Mouse (Mus musculus): Measurements from ENCODE around the gene Tmem106c.

Tmem106c gene

DNA sequence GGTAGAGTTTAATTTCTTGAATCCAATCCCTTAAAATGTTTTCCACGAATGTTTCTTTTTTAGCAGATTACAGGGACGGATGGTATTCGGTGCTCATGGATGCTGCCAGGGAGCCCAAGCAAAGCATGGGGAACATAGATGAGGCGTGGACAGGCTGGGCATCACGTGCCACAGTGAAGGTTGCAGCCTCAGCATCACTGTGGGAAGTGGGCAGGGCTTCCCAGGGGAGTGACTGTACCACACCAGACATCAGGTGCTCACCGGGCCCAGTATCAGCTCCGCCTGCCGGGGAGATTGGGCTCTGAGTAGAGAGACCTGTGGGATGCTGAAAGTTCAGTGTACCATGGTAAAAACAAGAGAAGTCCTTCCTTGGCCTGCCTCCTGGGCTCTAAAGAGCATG lies 9.3 kb upstream of the Tmem106c start:
- DNase-seq = no peak

DNA sequence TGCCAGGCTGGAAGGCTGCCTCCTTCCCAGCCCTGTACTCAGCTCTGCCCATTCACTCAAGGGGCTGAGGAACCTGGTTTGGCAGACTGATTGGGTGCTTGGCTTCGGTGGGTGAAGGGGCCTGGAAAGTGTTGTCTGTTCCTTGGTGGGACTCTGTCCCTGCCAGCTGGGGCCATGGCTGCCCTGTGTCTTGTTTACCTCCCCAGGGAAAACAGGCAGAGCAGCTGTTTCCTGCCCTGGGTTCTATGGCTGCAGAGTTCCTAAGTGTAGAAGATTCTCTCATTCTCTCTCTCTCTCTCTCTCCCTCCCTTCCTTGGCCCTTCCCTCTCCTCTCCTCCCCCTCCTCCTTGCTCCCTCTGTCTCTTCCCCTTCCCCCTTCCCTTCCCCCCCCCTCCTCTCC lies 8.7 kb upstream of the Tmem106c start:
- DNase-seq = no peak

DNA sequence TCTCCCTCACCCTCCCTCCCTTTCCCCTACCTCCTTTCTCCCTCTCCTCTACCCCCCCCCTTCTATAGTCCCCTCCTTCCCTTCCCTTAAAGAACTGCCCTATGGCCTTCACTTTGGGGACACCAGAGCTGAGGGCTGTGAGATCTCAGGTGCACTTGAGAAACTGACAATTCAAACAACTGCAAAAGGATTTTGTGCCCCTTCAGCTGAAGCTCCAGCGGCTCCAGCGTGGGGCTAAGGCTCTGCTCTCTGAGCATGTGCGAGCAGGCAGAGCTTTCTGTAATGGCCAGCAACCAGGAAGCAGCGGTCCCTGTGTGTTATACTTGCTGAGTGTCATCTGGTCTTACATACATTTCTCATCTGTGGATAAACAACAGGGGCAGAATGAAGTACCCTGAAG lies 8.3 kb upstream of the Tmem106c start:
- DNase-seq = no peak

DNA sequence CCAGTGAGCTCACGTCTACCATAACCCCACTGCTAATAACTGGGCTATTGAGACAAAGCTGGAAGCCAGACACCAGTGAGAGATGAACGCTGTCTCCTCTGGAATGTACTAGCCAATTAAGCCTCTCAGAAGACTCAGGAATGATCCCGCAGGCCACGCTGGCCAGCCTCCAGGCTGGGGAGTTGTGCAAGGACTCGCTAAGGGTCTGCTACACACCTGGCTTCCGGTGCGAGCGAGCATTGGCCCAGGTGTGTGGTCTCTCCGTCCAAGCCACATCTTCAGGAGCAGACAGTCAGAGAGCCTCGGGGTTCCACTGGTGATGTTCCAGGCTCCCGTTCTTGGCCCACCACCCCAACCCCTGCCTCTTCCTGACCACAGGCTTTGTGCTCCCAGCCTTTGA lies 7.6 kb upstream of the Tmem106c start:
- DNase-seq = no peak

DNA sequence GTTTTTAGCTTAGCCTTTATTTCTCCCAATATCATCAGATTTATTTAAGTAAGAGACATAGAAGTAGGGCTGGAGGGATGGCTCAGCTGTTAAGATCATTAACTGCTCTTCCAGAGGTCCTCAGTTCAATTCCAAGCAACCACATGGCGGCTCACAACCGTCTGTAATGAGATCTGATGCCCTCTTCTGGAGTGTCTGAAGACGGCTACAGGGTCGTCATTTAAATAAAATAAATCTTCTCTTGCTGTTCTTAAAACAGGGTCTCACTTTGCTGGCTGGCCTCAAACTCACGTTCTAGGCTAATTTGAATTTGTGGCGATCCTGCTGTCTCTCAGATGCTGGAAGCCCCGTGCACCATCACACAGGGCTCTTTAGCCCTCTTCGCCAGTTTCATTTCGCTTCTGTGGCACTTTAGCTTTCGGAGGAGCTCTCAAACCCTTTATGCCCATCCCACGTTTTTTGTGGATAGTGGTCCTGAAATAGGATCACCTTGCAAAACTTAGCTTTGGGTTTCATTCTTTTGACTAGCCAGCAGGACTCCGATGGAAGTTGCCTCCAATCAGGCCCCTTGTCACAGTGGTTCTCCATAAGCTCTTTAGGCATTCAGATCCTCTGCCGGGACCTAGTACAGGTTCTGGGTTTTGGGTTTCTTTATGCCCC lies 541 bp upstream of the Tmem106c start:
- no peak for DNase-seq

DNA sequence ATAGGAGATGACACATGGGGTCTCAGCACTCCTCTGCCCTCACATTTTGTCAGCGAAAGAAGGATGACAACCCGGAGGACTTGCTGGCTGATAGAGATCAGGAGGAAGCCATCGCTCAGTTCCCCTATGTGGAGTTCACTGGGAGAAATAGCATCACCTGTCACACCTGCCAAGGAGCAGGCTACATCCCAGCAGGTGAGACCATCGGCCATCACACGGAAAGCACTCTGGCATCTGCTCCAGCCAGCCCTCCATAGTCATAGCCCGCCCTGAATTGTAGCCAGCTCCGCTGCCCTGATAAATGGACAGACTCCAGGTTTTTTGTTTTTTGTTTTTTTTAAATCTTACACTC lies 812 bp downstream of the Tmem106c start:
- peak; percentile 21 to 32 for DNase-seq

DNA sequence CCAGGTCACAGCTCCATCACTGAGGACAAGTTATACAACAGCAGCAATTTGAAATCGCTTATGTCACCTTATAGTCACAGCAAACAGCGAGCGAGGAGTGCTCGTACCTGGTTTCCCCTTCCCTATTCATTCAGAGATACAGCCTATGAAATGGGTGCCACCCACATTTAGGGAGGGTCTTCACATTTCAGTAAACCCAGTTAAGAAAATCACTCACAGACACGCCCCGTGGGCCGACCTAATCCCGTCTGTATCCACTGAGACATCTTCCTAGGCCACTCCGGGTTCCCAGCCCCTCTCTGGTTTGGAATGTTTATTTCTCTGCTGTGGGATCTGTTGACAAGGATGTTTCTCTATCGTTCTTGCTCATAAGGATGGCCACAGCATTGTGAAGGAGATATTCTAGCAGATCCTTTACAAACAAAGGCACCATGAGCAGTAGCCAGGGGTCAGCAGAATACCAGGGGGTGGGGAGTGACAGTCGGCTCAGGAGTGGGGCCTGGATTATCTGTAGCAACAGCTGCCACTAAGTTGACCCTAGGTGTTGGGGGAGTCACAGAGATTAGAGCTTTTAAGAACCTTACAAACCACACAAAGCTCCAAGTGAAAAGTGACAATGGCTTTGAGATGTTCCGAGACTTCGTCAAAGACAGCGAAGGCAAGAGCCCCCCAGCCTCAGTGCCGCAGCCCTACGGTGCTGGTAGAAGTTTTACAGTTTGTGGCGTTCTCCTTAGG lies 1.5 kb downstream of the Tmem106c start:
- peak in 1 of 2 experiments; percentile 7 for DNase-seq

DNA sequence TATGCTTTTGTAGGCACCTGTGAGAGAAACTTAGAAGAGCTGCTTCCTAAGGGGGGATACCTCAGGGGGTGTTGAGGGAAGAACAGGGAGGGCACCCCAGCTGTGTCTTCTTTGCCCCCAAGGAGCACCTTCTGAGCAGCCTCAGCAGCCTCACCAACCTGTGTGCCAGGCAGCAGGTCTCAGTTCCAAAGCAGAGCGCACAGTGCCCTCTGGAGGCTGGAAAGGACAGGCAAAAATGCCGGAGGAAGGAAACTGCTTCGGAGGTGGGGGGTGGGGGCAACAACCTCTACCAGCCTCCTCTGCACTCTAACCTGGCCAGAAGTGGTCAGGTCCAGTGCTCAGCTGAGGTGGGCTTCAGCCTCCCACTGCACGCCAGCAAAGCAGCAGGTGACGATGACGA lies 6.3 kb downstream of the Tmem106c start:
- DNase-seq = peak in 1 of 2 experiments; percentile 15

DNA sequence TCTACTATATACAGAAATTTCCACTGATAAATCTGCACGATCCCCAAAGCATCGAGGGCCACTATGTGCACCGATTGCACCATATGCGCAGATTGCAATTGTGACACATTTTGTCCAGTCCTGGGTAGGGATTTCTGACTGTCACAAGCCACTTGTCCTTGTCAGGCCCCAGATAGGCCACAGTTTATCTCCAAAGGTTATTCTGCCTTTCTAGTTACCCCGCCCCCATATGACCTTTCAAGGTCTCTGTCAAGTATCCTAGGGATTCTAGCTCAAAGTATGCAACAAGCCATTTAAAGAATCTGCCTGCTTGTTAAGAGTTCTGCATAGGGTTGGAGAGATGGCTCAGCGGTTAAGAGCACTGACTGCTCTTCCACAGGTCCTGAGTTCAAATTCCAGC lies 8.6 kb downstream of the Tmem106c start:
- DNase-seq = no peak

DNA sequence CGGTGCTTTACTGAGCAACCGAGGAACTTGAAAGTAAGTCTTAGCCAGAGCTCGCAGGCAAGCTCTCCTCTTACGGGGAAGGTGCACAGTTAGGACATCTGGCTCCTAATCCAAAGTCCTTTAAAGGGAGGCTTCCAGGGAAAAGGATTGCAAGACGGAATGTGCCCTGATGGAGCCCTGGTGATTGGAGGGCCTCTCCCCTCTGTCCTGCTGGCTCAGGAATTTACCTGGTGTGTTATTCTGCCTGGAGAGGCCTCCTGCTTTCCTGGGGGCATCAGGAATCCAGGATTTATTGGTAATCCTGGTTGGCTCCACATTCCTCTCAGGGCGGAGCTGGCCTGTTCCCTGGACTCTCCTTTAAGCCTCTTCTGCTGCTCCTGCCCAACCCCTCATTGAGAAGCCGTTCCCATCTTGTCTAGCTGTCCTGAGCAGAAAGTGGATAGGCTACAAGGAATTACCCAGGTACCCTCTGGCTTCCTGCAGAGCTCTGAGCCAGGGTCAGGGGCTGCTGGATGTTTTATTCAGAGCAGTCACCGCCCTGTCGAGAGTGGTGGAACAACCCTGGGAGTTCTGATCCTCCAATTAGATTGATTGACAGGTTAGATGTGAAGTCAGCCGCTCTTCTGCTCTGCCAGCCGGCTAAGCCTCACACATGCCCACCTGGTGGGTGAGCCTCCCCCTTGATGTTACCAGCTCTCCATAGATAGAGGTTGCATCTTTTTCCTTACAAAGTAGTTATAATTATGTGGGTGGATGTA lies 9.4 kb downstream of the Tmem106c start:
- no peak for DNase-seq

DNA sequence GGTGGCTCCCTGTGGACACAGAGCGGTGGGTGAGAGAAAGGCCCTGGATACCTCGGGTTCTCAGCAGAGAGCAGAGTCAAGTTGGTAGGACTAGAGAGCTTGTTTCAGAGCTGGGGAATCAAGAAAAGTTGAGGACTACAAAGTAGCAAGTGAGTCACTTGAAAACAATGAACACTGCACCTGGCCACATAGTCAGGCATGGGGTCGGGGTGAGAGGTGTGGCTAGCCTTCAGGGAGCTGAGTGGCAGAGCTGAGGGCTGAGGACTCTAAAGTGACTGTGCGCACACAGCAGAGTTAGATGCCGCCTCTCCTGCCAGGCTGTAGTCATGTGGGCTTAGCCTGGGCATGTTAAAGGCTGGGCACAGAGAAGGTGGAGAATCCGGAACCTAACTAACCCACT lies 17.6 kb downstream of the Tmem106c start:
- DNase-seq = no peak

DNA sequence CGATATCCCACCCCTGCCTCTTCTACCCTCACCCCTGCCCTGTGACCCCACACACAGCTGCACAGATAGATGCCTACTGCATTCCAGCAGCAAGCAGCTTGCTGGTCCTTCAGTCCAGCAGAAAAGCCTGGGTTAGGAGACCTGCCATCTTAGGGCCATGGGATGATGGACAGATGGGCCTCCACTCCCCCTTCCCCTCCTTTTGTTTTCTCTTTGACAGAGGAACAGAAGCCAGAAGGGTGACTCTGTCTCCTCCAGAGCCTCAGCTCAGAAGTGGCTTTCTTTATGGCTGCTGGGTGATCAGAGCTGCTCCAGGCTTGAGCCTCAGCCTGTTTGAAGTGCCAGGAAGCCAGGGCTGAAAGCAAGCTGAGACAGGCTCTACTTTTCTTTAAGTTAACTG lies 25.5 kb downstream of the Tmem106c start:
- no peak for DNase-seq

DNA sequence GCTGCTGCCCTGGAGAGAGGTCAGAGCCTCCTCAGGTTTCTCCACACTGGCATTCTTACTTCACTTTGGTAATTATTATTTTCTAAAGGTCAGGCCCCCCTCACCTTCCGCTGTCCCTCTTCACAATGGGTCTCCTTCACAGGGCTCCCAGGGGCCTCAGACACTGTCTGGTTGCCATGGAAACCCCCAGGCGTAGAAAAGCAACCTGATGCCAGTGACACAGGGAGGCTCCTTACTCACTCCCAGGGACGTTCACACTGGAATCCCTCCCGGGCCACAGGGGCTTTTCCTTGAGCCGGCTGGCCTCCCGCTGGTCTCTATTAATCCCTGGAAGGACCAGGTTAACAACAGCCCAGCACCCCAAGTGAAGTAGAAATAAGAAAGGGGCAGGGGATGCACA lies 26.1 kb downstream of the Tmem106c start:
- DNase-seq = no peak

DNA sequence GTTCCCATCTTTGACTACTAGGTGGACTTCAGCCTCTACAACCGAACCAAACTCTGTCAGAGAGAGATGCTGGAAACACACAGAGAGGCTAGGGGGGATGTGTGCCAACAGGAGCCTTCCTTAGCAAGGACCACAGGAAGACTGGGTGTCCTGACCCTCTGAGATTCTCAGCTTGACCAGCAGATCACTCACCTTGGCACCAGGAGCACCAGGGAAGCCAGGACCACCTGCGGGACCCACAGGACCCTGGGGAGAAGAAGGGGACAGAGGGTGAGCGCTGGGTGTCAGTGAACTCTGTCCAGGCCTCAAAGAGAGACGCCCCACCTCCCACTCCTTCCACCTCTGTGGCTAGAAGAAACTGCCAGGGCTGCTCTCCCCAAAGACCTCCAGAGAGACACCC lies 26.7 kb downstream of the Tmem106c start:
- no peak for DNase-seq

DNA sequence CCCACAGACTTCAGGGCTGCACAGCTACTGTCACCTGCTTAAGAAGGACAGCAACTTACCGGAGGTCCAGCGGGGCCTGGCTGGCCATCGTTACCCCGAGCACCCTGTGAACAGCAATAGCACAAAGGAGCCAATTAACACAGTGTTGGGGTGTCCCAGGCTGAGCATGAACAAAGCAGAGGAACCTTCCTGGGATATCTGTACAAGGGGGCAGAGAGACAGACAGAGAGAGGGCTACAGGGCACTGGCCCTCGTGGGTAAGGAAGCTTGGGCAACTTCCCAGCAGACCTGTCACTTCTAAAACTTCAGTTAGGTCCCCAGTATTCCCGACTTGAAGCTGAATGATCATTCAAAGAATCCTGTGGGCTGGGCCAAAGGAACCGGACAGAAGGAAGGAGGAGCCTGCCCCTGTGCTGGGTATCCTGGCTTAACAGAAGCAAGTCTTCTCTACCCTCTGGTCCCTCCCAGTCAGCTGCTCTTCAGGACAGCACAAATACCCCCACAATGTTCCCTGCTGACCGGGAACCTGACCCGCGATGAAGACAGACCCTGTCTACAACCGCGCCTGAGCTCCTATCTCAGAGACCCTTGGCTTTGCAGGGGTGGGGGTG lies 27.4 kb downstream of the Tmem106c start:
- DNase-seq = no peak

DNA sequence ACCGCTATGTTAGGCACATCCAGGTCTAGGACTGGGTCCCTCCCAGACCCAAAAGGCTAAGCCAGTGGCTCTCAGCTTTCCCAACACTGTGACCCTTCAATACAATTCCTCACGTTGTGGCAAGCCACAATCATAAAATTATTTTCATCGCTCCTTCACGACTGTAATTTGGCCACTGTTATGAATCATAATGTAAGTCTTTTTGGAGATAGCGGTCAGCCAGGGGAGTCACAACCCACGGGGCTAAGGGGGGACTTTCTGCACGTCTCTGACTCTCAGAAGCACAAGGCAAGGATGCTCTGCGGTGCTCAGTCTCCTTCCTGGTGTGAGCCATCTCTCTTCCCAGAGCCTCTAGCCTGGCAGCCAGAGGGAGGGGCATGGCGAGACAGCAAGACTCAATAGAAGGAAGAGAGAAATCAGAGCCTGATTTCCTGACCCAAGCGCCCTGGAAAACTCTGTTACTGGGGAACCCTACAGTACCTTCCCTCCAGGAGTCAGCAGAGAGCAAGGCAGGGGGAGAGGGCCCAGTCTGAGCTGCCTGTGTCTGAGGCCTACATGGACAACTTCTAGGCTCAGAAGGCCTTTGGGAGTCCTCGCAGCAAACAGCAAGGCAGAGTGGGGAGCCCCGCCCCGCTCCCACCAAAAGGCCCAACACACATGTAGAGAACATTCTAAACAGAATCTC lies 28.2 kb downstream of the Tmem106c start:
- DNase-seq = no peak

DNA sequence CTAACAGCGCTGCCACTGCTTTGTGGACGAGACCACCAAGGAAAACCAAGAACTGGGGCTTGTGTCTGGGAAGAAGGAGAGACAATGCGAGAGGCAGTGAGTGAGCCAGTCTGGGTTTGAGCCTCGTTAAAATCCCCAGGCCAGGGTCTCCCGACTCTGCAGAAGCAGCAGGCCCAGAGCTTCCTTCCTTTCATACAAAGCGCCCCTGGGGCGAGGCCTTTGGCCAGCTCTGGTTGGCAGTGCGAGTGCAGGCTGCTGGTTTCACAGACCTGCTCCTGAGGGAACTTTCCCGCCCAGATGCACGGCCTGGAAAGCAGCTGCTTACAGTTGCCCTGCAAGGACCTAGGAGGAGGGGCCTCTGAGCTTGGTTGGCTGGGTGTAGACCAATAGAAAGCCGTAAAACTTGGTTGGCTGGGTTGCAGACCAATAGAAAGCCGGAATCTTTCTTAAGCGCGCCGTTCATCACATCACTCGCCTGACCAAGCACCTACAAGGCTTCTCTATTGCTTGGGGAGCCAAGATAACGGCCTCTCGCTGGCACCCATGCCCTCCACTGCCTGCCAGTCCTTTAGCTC lies 28.8 kb downstream of the Tmem106c start:
- peak; percentile 53 to 63 for DNase-seq

DNA sequence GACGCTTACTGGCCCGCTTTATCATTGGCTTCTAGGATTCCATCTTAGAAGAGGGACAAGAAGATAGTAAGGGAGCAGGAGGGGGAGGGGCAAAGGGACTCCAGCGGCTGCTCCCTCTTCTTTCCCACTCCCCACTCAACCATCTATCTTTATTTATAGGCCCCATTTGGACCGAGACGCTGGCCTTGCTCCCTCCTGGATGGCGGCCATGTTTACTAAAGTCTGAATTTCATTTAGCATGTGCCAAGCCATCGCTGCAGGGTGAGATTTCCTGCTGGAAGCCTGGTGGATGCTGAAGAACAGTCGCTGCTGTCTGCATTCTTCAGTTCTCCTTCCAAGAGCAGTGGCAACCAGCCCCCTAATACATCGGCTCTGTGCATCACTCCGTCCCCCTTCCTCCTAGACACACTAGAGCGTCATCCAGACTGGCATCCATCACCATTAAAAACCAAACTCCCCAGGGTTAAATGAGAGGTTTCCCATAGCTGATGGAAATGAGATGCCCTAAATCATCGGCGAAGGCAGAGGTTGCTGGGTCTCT lies 32.8 kb downstream of the Tmem106c start:
- peak; percentile 33 to 35 for DNase-seq

DNA sequence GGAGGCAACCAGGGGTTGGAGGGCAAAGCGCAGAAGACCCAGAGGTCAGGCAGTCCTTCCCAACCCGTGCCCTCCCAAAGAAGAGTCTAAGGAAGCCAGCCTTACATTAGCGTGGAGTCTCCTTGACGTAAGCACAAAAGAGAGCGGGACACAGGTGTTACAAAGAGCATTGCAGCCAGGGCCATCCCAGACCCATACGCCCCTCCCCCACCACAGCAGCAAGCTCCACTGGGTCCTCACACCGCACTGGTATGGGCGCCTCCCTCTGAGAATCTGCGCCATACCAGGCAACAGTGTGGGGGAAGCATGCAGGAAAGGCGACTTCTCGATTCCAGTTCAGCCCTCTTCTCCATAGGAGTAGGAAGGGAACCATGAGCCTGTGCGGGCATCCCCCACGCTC lies 35.5 kb downstream of the Tmem106c start:
- no peak for DNase-seq

DNA sequence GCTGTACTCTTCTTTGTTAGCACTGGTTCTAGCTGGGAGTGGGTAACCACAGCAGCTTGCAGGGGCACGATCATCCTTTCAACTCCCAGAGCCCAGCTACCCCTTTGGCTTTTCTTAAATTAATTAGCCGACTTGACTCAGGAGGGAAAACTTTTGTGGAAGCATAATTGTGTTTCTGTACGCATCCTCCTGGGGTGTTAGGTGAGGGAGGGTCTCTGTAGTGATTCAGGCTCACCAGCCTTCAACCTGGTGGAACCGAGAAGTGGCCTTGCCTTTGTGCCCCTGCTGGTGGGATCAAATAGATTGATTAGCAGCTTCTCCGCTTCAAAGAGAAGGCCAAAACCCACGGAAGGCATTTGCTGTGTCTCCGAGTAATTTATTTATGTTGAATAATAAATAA lies 36.0 kb downstream of the Tmem106c start:
- DNase-seq = no peak

DNA sequence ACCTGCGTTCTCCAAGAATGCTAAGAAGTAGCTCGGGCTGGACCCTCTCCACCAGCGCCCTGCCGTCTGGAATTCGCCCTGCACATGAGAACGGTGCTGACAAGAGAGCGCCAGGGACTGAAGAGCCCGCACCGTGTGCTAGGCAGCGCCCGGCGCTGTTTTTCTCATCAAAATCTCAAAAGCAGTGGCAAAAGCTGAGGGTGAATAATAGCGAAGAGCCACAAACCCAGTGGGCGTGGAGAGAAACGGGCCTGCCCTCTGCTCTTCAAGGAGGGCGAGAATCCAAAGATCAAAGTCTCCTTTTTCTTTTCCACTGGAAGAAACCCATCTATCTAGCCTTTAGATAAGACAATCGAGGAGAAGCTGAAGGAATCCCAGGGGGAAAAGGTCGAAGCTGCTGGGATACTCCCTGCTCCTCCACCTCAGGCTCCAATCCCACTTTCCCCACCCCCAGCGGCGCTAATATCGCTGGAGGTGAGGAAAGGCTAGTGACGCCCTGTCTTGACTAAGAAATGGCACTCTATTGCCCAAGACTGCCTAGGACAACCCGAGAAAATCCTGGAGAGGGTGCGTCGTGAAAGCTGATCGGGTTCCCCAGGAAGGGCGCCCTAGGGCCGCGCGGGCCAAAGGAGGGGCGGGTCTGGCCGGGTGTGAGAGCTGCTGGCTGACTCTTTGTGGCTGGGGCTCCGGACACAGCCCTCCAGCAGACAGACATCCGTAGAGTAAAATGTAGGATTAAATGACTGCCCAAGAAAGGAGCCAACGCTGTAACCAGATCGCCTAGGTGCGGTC lies 37.5 kb downstream of the Tmem106c start:
- no peak for DNase-seq
